Mouse (Mus musculus) large intestine, adult 2 months (tissue): ENCODE measurements around the gene Adamtsl1. TPM values are rescaled to one million over a fixed set of nuclear protein-coding genes. Genes with fewer than 3 reads are reported as not detected.

Source experiments
- DNase-seq: peaks from one replicate; pipeline ENCODE4 v3.0.0-alpha.2; 2012; ENCODE audit warnings: low read depth, low spot score
- WGBS: fragments of 180-500 bp; shearing (Covaris S2); methylation state at CpG from one replicate; pipeline ENCODE4 v1.1.7; 2018; 5-methylcytosine and 5-hydroxymethylcytosine counted together
- polyA plus RNA-seq: library from polyadenylated mRNA; depleted of rRNA; stranded (reverse); fragments of >200 nt; gene quantifications from 2 replicates; pipeline ENCODE4 v1.2.3, GENCODE M21; 2012

The Adamtsl1 gene
- polyA plus RNA-seq, 1 experiment, result 1.0 TPM

DNA sequence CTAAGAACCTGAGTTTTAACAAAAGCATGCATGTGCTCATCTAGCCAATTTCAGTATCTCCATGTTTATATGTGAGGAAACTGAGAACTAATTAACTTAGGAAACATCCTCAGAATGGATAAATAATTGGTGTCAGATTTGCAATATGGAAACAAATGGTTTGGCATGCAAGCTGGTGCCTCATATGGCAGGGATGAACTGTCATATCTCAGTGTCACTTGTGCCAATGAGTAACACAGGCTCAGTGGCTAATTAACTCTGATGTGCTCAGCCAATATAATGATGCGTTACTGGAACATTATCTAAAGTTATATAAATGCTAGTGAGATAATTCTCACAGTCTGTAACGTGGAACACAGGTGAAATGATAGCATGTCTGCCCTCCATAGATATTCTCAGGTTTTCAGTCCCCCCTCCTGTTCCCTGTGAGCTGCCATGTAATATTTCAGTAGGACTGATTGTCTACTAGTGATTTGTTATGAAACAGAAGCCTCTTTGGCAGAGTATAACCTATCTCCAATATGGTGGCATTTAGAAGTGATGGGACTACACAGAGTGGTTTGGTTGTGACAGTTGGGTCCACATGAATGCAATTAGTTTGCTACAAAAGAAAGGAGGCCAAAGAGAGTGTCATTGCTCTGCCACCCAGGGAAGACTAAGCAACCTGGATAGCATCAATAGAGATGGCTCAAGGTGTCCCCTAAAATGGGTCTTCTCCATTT is 376.1 kb downstream of the Adamtsl1 start:
- WGBS, result 69% methylated on average over 2 of the region's 2 CpGs

DNA sequence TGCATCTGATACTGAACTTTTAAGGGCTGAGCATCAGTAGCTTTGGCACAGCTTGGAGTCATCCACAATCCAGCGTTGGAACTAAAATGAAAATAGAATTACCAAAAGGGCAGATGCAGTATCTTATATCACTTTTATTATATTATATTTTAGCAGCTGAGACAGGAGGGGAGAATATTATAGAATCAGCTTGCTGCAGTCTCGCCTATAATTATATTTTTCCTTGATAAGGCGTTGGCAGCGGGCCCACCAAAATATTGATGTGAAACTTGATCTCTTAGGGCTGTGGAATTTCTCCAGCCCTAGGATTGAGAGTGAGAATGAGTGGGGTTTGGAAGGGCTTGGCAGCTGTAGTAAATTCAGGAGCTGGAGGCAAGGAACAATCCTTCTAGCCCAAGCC is 387.3 kb downstream of the Adamtsl1 start:
- no peak for DNase-seq
- WGBS, result 41% methylated on average over 4 of the region's 4 CpGs

More for the DNA sequence above, 376.1 kb downstream of the Adamtsl1 start:
- no peak for DNase-seq

DNA sequence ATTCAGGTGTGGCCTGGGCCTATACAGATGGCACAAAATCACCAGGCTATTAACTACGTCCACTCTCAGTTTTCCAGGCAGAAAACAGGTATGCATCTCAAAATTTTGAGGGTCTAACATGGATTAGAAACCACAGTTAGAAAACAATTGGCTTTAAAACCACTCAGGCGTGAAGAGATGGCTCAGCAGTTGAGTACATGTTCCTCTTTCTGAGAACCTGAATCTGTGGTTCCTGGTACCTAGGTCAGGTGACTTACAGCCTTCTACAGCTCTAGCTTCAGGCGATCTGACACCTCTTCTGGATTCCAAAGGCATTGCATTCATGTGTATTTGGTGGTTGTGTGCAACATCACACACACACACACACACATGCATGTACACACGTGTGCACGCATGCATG is 390.2 kb downstream of the Adamtsl1 start:
- 82% methylated on average over 5 of the region's 5 CpGs for WGBS
- DNase-seq, result no peak

DNA sequence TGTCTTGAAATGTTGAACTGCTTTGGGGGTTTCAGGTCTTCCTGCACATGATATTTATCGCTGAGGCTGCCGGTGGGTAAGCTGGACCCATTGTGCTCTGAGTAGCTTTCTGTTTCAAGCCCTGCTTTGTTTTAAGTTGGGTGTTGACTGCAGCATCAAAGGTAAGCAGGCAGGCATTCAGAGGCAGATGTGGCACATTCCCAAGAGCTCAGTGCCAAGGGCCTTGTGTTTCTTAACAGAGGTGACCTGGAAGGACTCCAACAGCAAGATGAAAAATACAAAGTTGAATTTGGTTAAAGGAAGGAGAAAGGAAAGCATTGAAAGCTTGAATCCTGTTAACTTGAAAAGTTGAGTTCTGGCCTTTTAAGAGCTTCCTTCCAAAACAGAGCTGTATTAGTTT is 402.1 kb downstream of the Adamtsl1 start:
- WGBS, result 83% methylated on average over 2 of the region's 2 CpGs
- DNase-seq, result no peak

DNA sequence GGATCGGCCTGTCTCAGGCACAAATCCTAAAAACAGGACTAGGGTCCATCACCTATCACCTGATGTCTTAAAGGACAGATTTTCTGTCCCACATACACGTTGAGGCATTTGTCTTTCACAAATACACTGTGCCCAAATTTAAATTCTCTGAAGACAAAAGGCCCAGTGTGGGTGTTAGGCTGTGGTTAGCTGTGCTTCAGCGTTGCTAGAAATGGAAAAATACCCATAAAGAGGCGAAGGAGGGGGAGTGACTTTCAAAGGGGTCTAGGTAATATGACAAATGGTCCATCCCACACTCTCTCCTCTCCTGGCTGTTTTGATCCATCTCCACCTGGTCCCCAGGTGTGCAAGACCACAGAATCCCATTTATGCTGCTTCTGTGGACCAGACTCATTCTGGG is 404.4 kb downstream of the Adamtsl1 start:
- 68% methylated on average over 4 of the region's 4 CpGs for WGBS

DNA sequence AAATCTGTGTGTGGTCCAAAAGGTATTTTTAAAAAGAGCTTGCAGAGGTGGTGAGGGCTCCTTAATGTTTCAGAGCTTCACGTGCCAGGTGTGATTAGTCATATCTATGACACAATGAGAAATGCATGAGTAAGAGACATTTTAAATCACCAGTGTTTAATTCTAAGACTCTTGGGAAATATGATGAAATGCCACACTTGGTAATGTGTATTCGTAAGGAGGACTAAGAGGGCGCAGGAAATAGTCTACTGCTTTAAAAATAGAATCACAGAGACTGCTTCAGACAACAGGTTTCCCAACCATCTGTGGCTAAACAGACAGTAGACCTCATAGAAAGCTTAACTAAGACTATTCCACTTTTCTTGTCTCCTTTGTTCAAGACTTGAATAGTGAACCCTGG is 406.5 kb downstream of the Adamtsl1 start:
- no peak for DNase-seq
- WGBS, result 71% methylated on average over 3 of the region's 3 CpGs

More for the DNA sequence above, 404.4 kb downstream of the Adamtsl1 start:
- DNase-seq, result no peak

DNA sequence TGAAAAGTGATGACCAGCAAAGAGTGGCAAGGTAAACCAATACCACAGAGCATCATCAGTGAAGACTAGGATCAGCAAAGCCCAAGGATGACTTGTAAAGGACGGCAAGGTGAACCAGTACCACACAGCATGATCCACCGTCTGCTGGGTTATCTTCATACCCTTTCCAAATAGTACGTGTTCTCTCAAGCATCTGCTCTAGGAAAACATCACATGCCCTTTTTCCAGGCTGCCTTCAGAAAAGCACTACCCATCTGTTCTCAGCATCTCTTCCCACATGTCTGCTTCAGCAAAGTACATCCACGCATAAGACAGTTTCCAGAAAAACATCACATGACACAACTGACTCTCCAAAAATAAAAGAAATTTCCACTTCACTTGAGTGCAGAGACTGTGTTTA is 408.8 kb downstream of the Adamtsl1 start:
- whole genome bisulfite sequencing, result 89% methylated on average over 4 of the region's 4 CpGs
- no peak for DNase-seq

DNA sequence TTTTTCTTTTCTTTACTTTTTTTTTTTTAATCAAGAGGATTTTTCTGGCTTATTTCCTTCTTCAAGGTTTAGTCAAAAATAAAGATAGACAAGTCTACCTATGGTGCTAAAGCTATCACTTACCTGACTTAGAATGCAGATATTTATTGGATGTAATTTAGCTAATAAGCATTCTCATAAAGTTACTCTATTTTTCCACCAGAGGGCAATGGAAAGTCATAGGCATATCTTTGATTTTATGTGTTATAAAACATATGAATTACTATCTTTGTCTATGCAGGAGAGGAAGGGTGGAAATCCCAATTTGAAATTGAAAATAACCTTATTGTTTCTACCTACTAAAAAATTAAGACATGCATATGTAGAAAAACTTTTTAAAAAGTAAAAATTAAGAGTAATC is 418.2 kb downstream of the Adamtsl1 start:
- no peak for DNase-seq

DNA sequence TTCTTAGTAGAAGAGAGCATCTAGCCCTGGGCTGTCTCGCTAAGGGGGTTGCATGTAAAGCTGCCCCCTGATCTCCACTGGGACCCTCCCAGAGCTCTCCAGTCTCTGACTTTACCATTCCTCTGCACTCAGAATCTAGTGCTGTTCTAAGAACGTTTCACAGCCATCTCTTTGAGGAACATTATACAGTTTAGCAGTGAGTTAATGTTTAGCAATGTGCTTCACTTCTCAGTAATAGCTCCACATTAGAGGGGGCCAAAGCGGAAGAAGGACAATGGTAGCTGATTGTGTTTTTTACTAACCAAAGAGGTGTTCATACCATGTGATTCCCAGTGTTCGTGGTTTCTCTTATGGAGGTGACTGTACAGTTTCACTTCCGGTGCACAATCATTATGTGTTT is 425.5 kb downstream of the Adamtsl1 start:
- DNase-seq, result no peak
- WGBS, result 42% methylated on average over 5 of the region's 5 CpGs

DNA sequence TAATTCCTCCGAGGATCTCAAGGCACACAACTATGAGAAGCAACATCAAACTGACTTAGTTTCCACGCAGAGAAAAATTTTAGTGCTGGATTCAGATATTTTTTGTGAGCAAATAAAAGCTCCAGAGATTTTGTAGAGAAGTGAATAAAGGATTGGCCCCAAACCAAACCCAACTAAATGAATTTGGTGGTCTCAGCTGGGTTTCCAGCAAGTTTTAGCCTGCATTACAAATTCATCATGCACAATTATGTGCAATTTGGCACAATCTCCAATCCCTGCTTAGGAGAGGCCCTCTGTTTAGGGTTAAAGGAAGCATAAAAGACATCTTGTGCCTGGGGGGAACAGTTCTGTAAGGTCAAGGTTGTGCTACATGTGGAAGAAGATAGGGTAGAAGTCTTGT is 427.9 kb downstream of the Adamtsl1 start:
- WGBS, result 77% methylated on average over 2 of the region's 2 CpGs
- DNase-seq, result no peak

DNA sequence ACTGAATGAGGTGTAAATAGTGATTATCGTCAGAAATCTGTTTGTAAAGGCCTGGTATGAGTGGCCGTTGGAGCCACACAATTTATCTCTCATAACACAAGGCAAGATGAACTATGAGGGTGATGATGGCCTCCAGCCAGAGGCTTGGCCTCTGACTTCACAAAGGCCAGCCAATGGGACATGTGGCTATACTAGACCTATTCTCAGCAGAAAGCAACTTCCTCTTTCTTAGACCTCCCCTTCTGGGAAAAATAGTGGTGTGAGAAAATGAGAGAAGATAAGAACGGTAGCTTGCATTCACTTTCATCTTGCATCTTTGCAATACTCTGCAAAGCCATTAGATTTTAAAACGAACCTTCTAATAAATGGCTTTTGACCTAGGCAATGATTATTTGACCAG is 439.6 kb downstream of the Adamtsl1 start:
- DNase-seq, result no peak
- WGBS, result 73% methylated on average over 4 of the region's 4 CpGs

DNA sequence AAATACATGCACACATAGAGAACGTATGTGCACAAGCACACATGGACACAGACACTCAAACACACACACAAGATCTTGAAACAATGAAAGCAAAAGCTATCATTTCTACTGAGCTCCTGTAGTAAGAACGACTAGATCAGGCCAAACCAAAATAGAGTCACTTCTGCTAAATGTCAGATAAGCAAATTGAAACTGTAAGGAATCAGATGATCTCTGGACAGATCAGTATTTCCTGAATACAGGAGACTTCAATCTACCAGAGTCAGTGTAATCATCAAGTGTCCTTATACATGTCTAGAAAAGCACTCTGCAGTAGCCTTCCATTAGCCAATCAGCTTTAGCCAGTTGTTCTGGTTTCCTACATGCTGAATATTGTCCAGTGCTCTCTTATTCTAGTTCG is 441.4 kb downstream of the Adamtsl1 start:
- DNase-seq, result no peak
- WGBS, result 73% methylated on average over 3 of the region's 3 CpGs

DNA sequence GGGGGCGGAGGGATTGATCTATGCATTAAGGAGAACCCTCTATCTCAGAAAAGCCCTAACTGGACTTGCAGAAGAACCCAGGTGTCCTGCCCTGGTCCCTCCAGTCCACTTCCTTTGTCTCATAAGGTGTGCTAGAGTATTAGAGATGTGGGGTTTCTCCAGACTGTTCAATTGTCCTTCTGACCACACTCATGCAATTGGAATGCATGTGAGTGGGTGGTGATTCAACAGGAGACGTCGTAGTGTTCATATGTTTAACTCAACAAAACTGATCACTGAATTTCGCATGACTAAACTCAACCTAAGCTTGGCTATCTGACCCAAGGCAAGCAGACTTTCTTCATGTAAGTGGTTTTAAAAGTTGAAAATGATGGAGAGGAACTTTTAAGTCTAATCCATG is 443.3 kb downstream of the Adamtsl1 start:
- 72% methylated on average over 4 of the region's 4 CpGs for WGBS
- DNase-seq, result no peak

DNA sequence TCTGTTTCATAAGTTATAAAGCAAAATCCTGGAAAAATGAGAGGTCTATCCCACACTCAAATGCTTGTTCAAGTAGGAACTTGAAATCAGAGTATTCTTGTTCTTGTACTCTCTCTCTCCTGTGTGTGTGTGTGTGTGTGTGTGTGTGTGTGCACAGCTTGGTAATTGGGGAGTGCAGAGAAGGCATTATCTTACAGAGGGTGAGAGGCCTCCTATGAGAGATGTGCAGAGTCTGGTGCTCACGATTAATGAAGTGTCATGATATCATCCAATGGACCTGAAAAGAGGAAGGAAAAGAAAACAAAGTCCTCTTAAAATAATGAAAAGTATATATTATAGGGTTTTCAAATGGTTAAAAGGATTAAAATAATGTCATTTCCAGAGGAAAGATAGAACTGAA is 443.9 kb downstream of the Adamtsl1 start:
- DNase-seq, result no peak
- WGBS, result 81% methylated on average over 1 of the region's 1 CpGs

DNA sequence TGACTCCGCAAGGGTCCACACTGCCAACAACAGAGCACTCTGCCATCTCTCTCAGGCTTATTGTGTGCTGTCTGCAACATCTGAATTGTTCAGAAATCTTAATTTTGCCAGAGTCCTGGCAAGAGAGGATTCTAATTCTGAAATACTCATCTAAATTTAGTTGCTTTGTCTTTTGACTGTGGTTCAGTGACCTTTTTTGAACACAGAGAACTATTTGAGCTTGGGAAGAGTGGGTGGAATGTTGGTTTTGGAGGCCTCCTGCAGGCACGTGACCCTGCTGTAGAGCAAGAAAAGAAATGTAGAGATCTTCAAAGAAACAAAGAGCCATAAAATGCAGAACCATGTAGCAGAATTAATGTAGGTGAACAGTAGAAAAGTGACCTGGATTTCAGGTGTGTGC is 445.0 kb downstream of the Adamtsl1 start:
- WGBS, result 68% methylated on average over 2 of the region's 2 CpGs
- DNase-seq, result no peak

DNA sequence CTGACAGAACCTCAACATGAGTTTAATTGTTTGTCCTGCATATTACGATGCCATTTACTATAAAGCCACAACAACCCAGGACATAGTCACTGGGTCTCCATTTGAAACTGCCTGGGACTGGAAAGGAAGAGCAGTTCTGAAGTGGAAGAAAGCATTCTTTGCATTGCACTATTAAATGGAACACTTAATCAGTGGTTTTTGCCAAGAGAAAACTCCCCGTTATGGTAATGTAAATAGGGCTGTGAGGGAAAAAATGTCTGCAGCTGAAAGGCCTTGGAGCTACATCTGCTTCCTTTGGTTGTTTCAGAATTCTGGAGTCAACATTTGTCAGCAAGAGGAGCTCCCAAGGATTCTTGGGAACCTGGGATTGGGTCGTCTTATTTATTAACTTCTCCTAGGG is 462.2 kb downstream of the Adamtsl1 start:
- no peak for DNase-seq
- 73% methylated on average over 3 of the region's 3 CpGs for WGBS

DNA sequence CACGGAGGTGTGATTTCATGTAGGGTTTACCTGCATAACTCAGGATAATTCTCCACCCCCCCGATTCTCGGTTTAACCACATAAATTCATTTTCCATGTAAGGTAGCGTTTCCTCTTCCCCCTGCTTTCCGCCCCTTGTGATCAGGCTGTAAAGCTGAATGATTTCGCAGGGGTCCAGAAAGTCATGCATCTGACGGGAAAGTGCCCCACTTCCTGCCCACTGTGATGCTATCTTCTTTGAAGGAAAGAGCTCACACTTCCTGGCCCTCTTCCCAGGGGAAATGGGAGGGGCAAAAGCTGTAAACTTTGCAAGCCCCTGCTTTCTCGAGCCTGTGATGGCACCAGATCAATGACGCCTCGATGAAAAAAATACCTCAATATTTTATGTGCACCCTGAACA is 465.2 kb downstream of the Adamtsl1 start:
- 56% methylated on average over 10 of the region's 10 CpGs for WGBS
- DNase-seq, result no peak

DNA sequence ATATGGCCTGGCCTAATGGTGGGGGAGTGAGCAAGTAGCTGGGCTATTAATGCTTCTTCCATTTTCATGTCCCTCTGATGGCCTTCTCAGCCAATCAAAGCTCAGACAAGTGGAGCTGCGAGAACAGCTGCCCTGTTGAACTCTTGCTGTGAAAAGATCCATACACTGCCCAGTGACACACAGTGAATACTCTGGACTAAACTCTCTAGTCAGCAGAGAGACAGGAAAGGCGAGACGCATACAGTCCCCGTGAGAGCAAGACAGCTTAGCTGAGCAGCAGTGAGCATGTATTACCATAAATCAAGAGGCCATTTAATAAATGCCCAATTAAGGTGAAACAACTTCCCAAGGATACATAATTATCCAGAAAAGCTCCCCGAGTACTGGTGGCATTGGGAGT is 492.6 kb downstream of the Adamtsl1 start:
- no peak for DNase-seq
- WGBS, result 72% methylated on average over 5 of the region's 5 CpGs

DNA sequence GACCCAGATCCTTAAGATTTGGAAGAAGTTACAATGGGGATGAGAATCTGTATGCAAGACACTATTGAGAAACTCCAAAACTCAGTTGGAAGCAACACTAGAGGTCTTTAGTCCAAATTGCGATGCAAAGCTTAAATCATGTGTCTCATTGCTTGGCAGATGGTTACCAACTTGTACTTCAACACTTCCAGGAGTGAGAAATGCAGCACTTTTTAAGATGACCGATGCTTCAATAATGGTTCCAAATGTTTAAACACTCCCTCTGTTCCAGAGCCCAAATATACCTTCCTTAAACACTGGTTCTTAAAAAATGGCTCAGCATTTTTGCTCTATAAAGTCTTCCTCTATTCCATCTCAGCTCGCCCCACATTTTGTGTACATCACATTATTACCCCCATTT is 499.7 kb downstream of the Adamtsl1 start:
- WGBS, result 85% methylated on average over 3 of the region's 3 CpGs
- no peak for DNase-seq

DNA sequence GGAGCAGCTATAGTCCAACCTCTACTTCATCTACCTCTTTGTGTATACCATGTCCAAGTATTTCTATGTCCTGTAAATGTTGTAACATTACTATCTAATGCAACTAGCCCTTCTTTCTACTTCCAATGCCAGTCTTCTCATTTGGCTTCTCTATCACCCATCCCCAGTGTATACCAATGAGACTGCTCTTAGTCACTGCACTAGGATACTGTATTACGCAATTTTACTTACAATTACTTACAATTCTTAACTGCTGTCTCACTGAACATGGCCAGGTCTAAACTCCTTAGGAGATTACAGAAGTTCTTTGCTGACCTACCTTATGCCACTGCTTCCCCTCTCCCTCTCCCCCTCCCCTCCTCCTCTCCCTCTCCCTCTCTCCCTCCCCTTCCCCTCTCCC is 505.0 kb downstream of the Adamtsl1 start:
- DNase-seq, result no peak
- WGBS, result 92% methylated on average over 1 of the region's 1 CpGs

DNA sequence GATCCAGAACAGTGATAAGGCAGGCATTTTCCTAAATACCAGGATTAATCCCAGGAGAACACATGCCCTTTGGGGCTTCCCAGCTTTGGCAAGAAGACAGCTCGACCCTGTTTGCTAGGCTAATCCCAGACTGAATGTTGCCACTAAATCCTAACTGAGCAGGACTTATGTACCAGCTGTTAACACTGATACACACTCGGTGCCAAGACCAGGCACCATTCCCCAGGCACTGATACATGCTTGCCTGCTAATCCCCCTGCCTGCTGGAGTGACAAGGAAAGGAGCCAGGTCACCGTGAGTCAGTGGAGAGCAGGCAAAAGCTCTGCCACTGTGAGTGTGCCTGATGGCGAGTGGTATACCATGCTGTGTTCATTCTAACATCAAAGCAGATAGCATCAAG is 505.6 kb downstream of the Adamtsl1 start:
- no peak for DNase-seq
- WGBS, result 44% methylated on average over 4 of the region's 4 CpGs
